Mouse (Mus musculus): ENCODE data around the gene Pnpla6. TPM values are rescaled to one million over a fixed set of nuclear protein-coding genes. Genes with fewer than 3 reads are reported as not detected.
A peak's percentile ranks its signal among the peaks of the same experiment; 100 is the strongest.

Gene Pnpla6
- 10 to 100 TPM in 1 of 2 experiments, 1 to 10 TPM in 1; 8.4 to 10.4 TPM for total RNA-seq (2021)
- long read RNA-seq, experiment 1, partial matches to known transcripts = 1 of 4 reads
- long read RNA-seq, experiment 1, other reads (novel, unspliced or antisense) = 3 of 4 reads
- long read RNA-seq, experiment 2, partial matches to known transcripts = 2 of 4 reads
- long read RNA-seq, experiment 2, other reads (novel, unspliced or antisense) = 2 of 4 reads

DNA sequence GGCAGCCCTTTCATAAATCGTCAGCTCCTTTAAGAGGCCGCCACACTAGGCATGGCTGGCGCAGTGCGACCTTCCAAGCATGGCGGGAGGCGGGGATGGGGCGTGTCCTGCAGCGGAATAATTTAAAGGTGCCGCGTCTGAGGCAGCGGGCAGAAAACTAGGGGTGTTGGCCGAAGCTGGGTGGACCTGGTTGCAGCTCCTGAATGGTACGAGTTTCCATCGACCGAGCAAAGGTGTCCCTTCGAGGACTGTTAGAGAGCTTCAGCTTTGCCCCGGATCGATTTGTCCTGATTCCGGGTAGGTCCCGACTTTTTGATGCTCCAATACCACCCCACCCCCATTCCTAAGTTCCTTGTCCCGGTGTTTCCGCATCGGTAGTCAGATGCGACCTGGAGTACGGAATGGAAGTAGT lies at the start of gene Pnpla6:
Gene Pnpla6 (plus strand): TSS at position 125 of the 412 bp plus-strand sequence.
- intact Hi-C loops (cut with DNase I) = no loop called here
- DNase-seq = peak; percentile 85 to 90

- peak; percentile 98 for DNase-seq
- intact Hi-C loops (cut with DNase I) = loop anchor here (10.0 kb wide), 1 partner anchor 208 kb away; the partner anchor contains the start of genes Fcor and Trappc5
These were observed 47.9 kb upstream of the Pnpla6 start, which contains the start of gene Pex11g for GRCm38 (mm10) chr8:3467006-3467885. Gene Pex11g (minus strand): TSS chr8:3467680.

GRCm38 (mm10) chr8:3467886-3468545 lies 47.2 kb upstream of the Pnpla6 start:
- intact Hi-C loops (cut with DNase I) = loop anchor here (10.0 kb wide), 1 partner anchor 207 kb away; the partner anchor contains the start of genes Fcor and Trappc5
- no peak for DNase-seq

GRCm38 (mm10) chr8:3468838-3469237 lies 46.3 kb upstream of the Pnpla6 start:
- no peak for DNase-seq
- intact Hi-C loops (cut with DNase I) = loop anchor here (10.0 kb wide), 1 partner anchor 206 kb away; the partner anchor contains the start of genes Fcor and Trappc5

GRCm38 (mm10) chr8:3470562-3470961 lies 44.6 kb upstream of the Pnpla6 start, which contains the start of gene Tex45:
Gene Tex45 (plus strand): TSS chr8:3470862.
- no peak for DNase-seq
- intact Hi-C loops (cut with DNase I) = no loop called here

- DNase-seq = no peak
- intact Hi-C loops (cut with DNase I) = no loop called here
These were observed 39.3 kb upstream of the Pnpla6 start for GRCm38 (mm10) chr8:3475715-3476429.

DNA sequence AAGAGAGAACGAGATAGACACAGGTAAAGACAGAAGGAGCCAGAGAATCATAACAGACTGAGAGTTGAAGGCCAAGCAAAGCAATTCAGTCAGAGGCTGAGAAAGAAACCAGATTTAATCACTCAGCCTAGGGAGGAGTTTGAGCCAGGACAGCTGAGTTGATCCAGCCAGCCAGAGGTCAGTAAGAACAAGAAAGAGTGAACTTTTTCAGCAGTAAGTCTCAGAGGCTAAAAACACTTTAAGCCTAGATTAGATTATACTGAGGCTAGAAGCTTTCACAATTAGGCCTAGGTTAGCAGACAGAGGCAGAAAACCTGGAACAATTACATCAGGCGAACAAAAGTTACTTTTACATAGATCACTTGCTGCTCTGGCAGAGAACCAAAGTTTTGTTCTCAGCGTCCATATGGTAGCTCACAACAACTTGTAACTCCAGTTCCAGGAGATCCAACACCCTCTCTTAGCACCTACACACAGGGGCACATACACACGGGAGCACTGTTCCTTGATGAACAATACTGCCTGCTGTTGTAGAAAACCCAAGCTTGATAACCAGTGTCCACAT lies 34.9 kb upstream of the Pnpla6 start:
- DNase-seq = no peak

GRCm38 (mm10) chr8:3481605-3482004 lies 33.6 kb upstream of the Pnpla6 start:
- intact Hi-C loops (cut with DNase I) = no loop called here
- DNase-seq = no peak

More for the DNA sequence above, 34.9 kb upstream of the Pnpla6 start:
- intact Hi-C loops (cut with DNase I) = no loop called here

DNA sequence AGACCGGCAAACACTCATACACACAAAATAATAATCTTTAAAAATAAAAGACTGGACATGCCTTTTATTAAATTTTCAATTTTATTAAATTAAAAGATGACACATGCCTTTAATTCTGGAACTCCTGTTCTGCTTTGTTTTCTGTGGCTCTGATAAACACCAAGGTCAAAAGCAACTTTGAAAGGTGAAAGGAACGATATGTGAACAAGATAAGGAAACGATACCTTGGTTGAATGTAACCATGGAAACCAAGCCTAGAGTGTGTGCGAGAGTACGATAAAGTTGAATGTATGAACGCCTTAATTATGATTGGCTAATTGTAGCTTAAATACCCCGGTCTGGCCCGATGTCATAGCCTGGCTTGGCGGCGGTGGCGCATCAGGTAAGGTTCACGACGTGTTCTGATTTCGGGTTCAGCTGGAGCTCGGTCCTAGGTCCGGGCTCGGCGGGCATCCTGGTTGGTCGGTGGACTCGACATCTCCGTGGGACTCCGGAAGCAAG lies 32.9 kb upstream of the Pnpla6 start:
- intact Hi-C loops (cut with DNase I) = no loop called here
- DNase-seq = no peak

DNA sequence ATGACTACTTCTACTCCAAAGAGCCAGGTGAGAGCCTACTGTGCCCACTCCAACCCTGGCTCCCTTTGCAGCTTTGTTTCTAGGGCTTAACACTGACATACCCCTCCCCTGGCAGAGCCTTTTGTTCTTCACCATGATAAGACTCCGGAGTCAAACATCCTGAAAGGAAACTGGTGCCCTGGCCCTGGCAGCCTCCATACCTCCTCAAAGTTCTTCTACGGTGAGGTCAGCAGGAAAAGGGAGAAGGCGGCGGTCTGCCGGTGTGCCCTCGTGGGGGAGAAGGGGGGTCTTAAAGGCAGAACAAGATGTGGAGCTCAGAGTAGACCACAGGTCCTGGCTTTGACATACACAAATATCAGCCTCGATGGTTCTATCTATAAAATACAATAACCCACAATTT lies 31.6 kb upstream of the Pnpla6 start:
- DNase-seq = no peak
- intact Hi-C loops (cut with DNase I) = no loop called here

DNA sequence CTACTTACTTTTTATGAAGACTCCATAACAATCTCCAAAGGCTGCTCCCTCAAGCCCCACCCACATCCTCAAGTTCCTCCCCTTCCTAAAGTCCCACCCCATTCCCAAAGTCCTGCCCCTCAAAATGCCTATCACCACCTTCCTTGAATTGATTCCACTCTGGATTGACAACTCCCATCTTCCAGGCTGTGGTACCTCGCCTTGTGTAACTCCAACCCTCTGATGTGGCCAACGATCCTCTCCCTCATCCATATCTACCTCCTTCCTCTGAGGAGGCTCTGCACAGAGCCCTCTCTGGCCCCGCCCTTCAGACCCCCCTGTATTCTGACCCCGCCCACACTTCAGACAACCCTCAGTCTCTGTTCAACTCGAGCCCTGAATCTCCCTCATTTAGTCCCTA lies 30.0 kb upstream of the Pnpla6 start:
- no peak for DNase-seq
- intact Hi-C loops (cut with DNase I) = no loop called here

DNA sequence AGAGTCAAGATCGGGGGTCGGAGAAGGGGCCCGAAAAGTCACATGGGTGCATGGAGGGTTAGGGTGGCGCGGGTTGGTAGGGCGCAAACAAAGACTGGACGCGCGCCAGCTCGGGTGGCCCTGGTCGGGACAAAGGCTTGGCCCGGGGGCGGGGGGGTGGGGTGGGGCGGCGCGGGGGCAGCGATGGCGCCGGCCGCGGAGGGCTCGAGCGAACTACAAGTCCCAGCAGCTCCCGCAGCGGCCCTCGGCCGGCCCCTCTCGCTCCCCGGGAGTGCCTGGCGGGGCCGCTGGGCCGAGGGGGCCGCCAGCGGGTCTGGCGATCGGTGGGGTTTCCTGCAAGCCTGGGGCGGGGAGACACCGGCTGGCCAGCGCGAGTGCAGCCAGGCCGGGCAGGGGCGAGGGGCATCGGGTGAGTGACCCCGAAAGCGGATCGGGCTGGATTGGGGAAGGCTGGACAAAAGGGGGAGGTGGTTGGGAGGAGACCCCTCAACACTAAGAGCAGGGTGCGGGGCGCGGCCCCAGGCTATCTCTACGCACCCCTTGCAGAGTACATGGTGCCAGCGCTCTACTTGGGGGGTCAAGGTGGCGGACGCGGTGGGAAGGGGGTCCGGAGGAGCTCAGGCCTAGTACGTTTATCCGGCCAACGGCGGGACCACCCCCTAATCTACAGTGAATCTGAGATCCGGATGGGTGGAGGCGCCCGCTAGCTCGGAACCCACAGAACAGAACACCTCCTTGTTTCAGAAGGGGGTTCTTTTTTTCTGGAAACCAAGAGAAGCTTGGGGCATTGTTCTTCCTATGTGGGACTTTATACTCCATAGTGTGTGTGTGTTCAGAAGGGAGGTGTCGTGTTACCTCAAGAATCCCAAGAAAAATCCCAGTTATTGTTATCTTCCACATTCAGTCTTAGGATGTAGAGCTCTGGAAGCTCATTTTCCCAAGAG lies 22.0 kb upstream of the Pnpla6 start, which contains the start of gene Zfp358:
Gene Zfp358 (plus strand): TSS at position 238 of the 944 bp plus-strand sequence.
- DNase-seq = peak; percentile 55 to 61

DNA sequence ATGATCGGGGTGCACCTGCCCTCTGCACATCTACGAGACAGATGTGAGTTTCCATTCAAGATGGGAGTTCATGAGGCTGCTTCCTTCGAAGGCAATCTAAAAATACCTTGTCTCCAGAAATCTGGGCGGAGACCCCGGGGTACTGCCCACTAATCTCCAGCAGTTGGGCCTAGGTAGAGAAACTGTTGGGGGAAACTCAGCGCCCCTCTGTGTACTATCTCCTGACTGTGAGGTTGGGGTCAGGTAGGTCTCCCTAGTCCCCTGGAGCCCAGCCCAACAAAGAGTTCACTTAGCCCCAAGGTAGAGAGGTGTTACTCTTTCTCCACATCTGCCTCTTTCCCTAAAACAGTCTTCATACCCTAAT lies 21.4 kb upstream of the Pnpla6 start:
- intact Hi-C loops (cut with DNase I) = no loop called here
- no peak for DNase-seq

More for the DNA sequence above, 22.0 kb upstream of the Pnpla6 start, which contains the start of gene Zfp358:
- intact Hi-C loops (cut with DNase I) = no loop called here

- intact Hi-C loops (cut with DNase I) = no loop called here
- no peak for DNase-seq
These were observed 19.4 kb upstream of the Pnpla6 start for GRCm38 (mm10) chr8:3495578-3496427.

DNA sequence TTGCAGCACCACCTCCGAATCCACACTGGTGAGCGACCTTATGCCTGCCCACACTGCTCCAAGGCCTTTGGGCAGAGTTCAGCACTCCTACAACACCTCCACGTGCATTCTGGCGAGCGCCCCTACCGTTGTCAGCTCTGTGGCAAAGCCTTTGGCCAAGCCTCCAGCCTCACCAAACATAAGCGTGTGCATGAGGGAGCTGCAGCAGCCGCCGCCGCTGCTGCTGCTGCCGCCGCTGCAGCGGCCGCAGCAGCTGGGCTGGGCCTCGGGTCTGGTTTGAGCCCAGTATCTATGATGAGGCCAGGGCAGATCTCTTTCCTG lies 18.8 kb upstream of the Pnpla6 start:
- no peak for DNase-seq
- intact Hi-C loops (cut with DNase I) = no loop called here

DNA sequence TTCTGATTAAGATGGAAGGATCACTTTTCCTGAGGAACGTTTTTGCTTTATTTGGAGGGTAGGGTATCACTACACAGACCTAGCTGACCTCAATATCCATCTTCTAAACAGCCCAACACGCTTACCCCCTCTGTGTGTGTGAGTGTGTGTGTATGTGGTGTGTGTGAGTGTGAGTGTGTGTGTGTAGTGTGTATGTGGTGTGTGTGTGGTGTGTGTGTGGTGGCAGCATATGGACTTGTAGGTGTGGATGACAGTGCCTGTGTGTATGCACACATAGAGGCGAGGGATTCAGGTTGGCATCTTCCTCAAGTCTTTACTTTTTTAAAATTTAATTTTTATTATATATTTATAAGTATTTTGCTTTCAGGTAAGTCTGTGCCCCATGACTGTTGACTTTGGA lies 16.6 kb upstream of the Pnpla6 start:
- intact Hi-C loops (cut with DNase I) = no loop called here
- DNase-seq = no peak

DNA sequence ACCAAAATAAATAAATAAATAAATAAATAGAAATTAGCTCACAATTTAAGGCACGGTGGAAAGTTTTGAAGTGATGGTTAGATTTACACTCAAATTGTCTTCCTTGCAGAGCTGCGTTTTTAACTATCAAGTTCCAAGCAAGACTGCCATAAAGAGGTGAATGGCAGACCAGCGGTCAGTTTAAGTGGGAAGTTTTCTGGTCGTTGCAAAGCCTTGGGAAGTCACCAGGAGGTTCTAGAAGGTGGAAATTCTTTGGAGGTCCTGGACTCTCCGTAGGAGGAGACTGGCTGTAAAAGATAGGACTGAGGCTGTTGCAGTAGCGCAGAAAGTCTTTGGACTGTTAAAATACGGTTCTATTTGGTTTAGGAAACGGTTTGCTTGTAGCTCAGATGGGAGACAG lies 15.4 kb upstream of the Pnpla6 start:
- no peak for DNase-seq
- intact Hi-C loops (cut with DNase I) = no loop called here

Measured in gastrocnemius, postnatal 36 days (tissue).